Mouse (Mus musculus): ENCODE data around the gene Abcc8.
"Not testable (repeated sequence)": the region's sequence is repeated elsewhere in the genome, so short reads cannot be mapped to it uniquely, and the experiment has no call there.

The Abcc8 gene

DNA sequence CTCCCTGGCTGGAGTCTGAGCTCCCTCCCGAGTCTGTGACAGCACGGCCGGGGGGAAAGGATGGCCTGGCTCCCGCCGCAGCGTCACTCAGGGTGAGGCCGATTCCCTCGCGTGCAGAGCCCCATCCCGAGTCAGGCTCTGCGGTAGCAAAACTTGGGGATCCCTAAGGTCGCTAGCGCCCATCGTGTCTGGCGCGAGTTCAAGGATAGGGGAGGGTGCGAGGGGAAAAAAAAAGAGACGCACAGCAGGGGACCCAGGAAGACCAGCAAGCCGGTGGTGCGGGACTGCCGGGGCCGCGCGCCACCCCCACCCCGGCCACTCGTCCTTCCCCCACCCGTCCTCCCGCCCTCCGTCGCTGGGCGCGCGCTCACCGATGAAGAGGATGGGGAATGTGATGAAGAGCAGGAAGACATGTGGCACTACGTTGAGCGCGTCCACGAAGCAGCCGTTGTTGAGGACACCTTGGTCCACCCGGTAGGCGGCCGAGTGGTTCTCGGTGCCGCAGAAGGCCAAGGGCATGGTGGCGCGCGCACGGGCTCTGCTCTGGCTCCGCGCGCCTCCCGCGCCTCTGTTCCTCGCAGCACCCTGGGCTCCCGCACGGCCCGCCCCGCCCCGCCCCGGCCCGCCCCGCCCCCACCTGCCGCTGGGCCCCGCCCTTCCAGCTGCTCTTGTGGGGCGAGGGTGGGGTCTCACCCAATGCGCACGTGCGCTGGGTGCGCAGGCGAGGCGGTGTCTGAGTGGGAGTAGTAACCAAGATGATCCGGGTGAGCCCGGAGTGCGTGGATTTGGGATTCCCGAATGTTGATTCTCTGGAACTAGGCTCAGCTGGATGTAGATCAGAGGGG is at the start of gene Abcc8:
TSS of gene Abcc8 (minus strand) at position 603 of the 845 bp plus-strand sequence.
- DNase-seq (ENCODE audit: low read depth in 2 of 2, low spot score in 2 of 2), result no peak

DNA sequence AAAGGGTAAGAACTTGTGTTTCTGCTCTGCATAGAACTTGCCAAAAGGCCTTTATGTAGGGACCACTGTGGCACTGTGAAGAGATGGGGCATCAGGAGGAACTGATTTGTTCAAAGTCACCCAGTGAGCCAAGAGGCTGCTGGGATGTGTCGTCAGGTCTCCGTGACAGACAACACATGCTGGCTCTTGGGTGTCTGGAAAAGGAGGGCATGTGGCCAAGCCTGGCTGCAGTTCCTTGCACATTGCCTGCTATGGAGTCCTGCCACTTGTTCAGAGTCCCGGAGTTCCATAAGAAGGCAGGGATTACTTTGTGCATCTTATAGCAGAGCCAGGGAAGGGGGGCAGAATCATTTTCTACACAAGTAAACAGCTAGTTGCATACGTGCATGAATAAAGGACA is 47.1 kb upstream of the Abcc8 start:
- no peak for DNase-seq (ENCODE audit: low read depth in 2 of 2, low spot score in 2 of 2)

DNA sequence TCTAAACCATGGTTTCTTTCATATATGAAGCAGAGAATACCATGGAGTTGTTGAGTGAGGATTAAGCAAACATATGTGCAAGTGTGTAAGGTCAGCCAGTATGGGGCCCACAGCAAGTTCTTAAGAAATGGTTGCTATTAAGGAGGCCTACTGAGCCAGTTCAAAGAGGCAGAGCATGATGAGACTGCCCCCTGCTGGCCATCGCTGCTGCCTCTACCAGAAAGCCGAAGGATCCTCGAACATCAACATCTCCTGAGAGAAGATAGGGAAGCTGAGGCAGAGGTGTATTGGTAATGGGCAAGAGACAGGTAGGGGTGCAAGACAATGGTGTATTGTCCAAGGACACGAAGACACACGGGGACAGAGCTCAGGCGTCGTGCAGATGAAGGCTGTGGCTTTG is 46.4 kb upstream of the Abcc8 start:
- peak; percentile 39 to 41 for DNase-seq (ENCODE audit: low read depth in 2 of 2, low spot score in 2 of 2)

DNA sequence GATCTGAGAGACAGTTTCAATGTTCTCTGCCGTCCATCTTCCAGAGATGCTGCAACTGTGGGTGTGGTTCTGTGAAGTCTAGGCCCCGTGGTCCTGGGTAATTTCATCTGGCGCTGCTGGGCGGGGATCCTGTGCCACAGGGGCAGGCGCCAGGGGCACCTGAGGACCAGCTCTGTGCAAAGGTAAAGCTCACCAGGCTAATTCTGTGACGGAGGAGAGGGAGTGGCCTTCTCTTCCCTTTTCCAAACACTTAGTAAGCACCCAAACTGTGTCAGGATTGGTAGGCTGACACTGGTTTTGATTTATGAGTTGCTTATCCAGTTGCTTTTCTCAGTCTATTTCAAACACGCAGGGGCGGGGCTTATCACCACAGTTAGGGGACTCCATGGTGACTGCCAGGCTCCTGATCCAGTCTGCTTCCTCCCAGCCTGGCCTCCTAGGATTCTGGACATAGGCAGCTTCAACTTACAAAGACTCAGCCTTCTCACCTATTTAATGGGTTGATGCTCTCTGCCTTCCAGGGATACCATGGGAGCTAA is 40.8 kb upstream of the Abcc8 start:
- DNase-seq (ENCODE audit: low read depth in 2 of 2, low spot score in 2 of 2), result no peak

DNA sequence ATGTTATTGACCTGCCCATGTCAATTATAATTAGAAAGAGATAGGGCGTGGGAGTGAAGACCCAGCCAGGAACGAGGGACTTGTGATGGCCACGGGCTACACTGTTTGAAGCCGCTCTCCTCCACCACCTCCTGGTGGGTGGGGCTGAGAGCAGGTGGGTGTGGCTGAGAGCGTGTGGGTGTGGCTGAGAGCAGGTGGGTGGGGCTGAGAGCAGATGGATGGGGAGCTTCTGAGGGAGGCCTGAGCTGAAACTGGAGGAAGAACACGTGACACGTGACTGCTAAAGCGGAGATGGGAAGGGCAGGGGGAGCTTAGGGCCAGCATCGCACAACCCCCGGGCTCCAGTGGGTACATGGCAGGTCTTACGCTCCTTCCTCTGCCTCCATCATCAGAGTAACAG is 38.6 kb upstream of the Abcc8 start:
- DNase-seq (ENCODE audit: low read depth in 2 of 2, low spot score in 2 of 2), result no peak

DNA sequence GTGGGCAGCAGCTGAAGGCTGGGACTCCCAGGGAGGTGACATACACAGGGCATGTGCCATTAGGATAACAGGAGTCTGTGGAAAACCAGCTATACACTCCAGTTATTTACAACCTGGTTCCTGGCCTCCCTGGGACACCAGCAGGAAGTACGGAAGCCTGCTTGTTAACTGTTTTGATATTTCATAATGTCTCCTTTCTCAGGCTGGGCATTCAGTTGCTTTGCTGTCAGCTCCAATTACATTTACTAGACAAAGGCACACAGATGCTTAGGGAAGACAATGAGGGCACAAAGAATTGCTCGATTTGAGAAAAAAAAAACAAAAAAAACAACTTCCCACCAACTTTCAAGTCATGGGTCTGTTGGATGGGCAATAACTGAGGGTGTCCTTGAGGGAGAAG is 36.6 kb upstream of the Abcc8 start:
- DNase-seq (ENCODE audit: low read depth in 2 of 2, low spot score in 2 of 2), result no peak

DNA sequence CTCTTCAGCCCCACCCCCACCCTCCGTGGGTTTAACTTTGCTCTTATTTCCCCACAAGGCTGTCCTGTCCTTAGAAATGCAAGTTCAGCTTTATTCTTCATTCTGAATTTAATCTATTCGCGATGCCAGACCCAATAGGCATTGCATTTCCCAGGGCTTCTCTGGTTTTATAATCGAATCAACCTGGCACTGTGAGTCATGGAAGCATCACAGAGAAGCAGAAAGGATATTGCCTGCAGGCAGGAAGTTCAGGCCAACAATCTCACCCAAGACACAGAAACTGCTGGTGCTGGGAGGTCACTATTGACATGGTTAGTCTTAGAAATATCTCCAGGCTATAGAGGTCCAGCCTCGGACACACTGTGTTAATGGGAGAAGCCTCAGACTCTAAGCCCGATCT is 30.4 kb upstream of the Abcc8 start:
- DNase-seq (ENCODE audit: low read depth in 2 of 2, low spot score in 2 of 2), result no peak

DNA sequence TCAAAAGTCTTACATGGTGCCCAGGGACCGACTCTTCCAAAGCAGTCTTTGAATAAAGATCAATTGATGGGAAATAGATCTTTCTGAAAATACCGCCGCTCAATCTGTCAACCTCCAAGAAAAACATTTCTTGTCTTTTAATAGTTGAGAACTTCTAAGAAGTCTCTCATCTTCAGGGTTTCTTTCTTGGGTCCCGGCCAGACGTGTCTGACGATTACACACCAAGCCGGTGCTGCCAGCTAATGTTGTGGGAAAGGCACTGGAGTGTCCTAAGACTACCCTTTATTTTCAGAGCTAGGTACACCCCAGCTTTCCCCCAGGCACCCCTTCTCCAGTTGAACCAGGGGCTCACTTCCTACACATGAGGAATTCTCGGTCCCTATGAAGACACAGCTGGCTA is 28.3 kb upstream of the Abcc8 start:
- DNase-seq (ENCODE audit: low read depth in 2 of 2, low spot score in 2 of 2), result no peak

DNA sequence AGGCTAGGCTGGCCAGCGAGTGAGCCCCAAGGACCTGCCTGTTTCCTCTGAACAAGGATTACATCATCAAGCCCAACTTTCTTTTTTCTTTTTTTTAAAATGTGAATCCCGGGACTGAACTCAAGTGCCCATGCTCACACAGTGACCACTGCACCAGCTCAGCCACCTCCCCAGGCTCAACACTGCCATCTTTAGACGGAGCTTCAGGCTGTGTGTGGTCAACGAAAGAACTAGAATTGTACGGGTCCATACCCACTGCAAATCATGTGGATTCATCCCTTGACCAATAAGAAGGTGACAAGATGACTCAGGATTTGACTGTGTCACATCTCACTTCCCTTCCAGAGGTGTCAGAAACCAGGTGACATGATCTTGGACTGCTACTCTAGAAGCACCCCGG is 24.9 kb upstream of the Abcc8 start:
- DNase-seq (ENCODE audit: low read depth in 2 of 2, low spot score in 2 of 2), result no peak

DNA sequence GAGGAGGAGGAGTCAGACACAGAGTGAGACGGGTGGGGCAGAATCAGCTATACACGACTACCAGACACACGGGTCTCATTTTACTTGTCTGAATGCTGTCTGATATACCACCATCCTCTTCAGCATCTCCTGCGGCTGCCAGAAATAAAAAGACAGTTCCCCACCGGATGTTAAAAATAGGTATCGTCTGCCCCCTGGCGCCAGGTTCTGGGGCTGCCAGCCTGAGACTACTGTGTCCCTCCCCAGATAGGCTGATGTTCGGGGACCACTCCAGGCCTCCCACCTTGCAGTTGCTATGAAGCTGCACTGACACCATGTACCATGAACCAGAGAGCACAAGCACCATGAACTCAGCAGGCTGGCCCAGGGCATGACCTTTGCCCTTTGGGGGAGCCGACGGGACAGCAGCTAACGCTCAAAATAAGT is 24.2 kb upstream of the Abcc8 start:
- peak; percentile 60 to 71 for DNase-seq (ENCODE audit: low read depth in 2 of 2, low spot score in 2 of 2)

DNA sequence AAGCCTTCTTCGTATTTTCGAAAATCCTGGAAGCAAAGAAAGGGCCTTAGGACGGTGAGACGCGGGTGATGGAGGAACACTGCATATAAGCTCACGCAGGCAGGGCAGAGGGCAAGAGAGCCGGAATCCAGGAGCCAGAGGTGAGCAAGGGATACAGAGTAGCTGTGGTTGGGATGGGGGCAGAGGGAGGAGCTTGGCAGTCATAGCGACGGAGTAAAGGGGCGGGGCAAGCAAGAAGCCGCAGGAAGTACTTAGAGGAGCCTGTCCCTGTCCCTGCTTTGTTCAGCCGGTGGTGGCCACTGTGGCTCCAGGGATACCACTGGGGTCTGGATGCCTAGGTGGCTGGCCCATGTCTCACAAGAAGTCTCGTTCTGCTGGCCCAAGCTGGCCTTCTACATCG is 21.8 kb upstream of the Abcc8 start:
- no peak for DNase-seq (ENCODE audit: low read depth in 2 of 2, low spot score in 2 of 2)

DNA sequence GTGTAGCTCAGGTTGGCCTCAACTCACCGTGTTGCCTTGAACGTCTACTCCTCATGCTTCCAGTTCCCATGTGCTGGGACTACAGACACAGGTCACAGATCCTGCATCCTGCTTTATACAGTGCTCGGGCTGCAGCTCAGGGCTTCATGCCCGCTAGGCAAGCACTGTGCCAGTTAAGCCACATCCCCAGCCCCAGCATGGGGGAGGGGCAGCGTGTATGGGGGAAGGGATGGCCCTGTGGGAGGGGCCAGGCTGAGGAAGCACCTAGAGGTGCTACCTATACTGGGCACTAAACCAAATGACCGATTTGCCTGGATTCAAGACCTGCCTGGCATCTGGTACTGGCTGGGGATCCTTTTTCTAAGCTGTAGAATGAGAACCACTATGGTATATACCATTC is 20.2 kb upstream of the Abcc8 start:
- no peak for DNase-seq (ENCODE audit: low read depth in 2 of 2, low spot score in 2 of 2)

DNA sequence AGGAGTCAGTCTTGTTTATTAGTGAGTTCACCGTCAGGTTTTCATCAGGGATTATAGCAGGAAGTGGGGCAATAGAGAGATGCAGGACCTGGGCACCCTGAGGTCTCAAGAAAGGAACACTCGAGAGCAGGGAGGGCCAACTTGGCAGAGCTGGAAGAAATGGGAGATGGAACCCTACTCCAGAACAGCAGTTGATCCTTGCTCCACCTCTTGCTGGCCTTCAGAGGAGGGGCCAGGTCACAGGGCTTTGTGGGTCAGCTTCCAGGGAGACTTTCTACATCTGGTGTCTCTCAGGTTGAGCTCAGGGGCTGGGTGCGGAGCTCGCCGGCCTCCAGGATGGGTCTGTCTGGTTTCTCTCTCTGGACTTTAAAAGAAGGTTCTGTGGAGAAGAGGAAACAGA is 15.5 kb upstream of the Abcc8 start:
- no peak for DNase-seq (ENCODE audit: low read depth in 2 of 2, low spot score in 2 of 2)

DNA sequence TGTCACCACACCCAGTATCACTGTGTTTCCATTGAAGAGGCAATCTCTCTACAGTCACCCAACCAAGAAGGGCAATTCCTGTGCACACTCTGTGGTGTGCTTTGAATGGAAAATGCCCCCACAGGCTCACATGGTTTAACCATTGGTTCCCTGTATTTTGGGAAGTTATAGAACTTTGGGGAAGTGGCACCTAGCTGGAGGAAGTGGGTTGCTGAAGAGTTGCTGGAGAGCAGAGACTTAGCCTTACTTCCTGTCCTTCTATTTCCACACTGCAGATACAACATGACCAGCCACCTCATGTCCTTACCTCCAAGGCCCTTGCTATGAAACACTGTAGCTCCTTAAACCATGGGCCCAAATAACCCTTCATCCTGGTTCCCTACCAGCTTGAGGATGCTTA is 4.4 kb upstream of the Abcc8 start:
- no peak for DNase-seq (ENCODE audit: low read depth in 2 of 2, low spot score in 2 of 2)

DNA sequence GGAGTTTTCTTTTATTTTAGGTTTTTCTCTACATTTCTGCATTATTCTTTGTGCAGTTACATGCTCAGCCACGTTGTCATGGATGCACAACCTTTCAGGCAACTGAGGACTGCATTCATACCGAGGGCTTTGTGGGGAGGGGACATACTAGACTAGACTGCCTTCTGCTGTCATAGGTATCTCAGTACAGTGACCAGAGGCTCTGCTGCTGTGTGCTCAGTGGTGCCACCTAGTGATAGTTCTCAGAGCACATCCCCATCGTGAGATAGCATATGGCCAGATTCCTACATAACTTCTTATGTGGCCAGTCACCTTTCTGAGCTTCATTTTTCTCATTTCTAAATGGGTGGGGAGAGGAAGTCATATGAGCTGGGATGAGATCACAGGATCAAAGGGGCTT is 1.8 kb upstream of the Abcc8 start:
- peak; percentile 10 to 34 for DNase-seq (ENCODE audit: low read depth in 2 of 2, low spot score in 2 of 2)

DNA sequence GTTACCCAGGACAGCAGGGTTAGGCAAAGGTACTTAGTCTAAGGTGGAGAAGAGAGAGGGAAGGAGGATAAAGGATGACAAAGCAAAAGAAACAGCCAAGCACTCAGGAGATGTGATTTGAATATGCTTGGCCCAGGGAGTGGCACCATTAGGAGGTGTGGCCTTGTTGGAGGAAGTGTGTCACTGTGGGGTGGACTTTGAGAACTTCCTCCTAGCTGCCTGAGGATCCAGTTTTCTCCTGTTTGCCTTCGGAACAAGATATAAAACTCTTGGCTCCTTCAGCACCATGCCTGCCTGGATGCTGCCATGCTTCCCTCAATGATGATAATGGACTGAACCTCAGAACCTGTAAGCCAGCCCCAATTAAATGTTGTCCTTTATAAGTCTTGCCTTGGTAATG is 10.9 kb downstream of the Abcc8 start:
- not testable (repeated sequence) for DNase-seq (ENCODE audit: low read depth in 2 of 2, low spot score in 2 of 2)

DNA sequence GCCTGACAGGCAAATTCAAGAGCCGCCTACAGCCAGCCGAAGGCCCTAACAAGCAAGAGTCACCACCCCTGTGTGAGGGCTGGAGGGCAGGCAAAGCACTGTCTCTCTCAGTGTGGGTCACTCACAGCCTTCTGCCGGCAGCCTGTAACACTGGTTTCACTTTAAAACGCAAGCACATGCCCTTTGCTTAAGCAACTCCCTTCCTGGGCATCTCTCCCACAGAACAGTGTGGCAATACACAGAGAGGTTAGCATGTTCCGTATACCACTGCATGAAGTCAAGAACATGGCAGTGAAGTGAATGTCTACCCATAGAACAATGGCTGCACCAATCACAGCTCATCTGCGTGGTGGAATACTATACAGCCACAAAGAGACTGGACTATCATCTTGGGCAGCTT is 11.4 kb downstream of the Abcc8 start:
- DNase-seq (ENCODE audit: low read depth in 2 of 2, low spot score in 2 of 2), result no peak

DNA sequence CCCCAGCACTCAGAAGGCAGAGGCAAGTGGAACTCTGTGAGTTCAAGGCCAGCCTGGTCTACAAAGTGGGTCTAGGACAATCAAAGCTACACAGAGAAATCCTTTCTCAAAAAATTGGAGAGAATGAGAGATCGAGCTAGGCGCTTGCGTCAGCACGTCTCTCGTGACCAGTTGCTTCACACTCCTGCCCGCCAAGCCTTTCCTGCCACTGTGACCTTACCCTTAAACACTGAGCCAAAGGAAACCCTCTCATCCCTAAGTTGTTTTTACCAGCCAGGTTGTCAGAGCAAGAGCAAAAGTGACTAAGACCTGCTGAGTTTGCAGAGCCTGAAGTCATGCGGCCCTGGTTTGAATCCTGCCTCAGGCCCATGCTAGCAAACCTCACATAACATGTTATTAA is 11.9 kb downstream of the Abcc8 start:
- no peak for DNase-seq (ENCODE audit: low read depth in 2 of 2, low spot score in 2 of 2)

DNA sequence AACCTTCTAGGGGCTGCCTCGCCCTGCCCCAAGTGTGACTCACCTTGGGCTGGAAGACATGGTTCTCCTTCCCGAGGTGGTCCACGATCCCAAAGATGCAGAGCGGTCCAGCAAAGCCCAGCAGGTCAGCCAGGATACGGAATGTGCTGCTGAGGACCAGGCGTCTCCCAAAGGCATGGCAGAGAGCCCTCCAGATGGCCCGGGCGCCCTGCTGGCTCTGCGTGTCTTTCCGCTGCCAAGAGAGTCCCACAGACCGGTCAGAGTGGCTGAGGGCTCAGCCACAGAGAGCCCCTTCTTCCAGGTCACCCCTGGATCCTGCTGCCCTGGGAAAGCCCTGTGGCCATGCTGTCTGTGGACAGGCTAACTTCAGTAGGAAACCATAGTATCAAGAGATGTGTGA is 14.0 kb downstream of the Abcc8 start:
- no peak for DNase-seq (ENCODE audit: low read depth in 2 of 2, low spot score in 2 of 2)

DNA sequence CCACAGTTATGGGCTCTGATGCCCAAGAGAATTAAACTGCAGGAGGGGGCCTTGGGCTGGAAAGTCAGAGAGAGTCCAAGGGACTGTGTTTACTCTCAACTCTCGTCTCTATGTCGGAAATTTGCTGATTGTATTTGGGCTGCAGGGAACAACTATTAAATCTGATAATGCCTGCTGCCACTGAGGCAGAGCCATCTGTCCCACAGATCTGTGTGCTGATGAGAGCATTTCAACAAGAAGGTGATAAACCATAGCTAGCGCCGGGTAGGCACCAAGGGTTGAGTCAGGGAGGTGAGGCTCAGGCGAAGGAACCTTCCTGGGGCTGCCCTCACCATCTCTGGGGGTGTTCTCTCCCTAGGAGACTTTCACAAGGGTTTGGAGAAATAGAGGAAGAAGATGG is 17.1 kb downstream of the Abcc8 start:
- no peak for DNase-seq (ENCODE audit: low read depth in 2 of 2, low spot score in 2 of 2)

DNA sequence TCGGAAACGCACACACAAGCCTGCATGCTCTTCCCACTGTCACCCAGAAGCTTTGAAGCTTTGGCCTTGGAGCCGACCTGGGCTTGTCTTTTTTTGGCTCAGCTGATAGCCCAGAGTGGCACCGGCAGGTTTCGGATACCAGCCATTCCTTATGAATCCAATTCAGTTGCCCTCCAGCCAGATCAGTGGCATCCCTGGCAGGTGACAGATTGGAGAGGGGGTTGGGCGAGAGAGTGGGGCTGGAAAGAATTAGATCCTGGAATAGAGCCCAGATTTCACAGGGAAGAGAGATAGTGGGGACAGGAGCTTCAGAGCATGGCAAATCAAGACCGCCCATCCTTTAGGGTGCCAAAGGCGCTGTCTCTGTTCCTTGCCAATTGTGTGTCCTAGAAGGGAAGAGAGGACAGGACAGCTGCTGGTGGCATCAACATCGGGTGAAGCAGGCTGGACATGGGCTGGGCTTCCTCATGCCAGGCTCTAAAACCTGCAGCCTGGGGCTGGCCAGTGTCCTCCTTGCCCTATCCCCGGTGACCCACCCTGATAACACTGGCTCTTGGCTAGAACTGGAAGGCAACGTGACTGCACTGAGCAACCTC is 17.6 kb downstream of the Abcc8 start:
- DNase-seq (ENCODE audit: low read depth in 2 of 2, low spot score in 2 of 2), result no peak

DNA sequence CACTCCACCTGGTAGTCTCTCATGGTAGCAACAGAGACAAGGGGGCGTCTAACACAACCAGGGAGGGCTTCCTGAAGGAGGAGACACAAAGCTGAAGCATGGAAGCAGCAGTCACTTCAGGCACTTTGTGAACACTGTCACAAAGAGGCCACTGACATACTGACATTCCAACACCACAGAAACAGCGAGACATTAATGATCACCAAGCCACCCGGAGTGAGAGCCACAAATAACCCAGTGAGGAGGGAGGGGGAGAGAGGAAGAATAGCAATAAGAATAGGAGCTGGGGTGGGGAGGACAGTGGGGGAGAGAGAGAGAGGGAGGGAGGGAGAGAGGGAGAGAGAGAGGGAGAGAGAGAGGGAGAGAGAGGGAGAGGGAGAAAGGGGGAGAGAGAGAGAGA is 18.2 kb downstream of the Abcc8 start:
- DNase-seq (ENCODE audit: low read depth in 2 of 2, low spot score in 2 of 2), result no peak

DNA sequence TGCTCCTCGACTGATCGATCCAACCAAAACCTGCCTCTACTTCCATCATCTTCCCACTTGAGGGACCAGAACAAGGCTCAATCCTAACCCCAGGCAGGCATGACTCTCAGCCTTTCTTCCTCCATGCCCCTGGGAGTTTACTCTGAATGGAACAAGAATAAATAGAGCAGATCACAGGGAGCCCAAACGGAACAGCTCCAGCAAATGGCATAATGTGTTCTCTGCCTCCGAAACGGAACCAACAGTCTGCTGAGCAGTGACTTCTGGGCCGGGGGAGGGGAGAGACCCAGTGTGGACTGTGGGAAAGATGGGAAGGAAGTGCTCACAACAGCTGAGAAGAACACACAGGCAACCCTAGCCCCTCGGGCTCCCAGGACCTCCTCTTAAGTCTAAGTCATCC is 22.1 kb downstream of the Abcc8 start:
- DNase-seq (ENCODE audit: low read depth in 2 of 2, low spot score in 2 of 2), result no peak
